Mouse (Mus musculus) bone marrow macrophage, adult 2 months (primary cell): Measurements from ENCODE around the gene Colq.

Source experiments
- CTCF ChIP-seq: IDR thresholded peaks from 2 replicates; pipeline ENCODE4 v1.5.1; 2012; ENCODE audit warnings: low read depth, mild to moderate bottlenecking, low read length, moderate library complexity
- POLR2A ChIP-seq: IDR thresholded peaks from 2 replicates; pipeline ENCODE4 v1.6.1; 2012; ENCODE audit warnings: mild to moderate bottlenecking, low read depth, low read length, borderline replicate concordance

- TF ChIP-seq POLR2A (no peak), CTCF (no peak)
Measured at GRCm38 (mm10) chr14:31565478-31566212, 25.5 kb downstream of the Colq start.
